Mouse (Mus musculus): ENCODE data around the gene Stk32c.

Gene Stk32c

DNA sequence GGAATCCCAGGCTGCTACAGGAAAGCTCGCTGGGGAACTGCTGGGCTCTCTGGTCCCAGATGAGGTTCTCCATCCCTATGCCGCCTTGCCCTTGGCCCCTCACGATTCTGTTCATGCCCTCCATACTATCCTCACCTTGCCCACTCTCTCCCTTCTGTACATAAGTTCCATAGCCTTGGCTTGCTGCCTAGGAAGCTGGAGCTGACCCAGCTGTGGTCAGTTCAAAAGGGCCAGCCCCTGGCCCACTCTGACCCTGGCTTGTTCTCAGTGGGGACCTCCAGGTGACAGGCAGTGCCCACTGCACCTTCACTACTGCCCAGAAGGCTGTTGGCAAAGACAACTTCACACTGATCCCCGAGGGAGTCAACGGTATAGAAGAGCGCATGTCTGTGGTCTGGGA, 116.7 kb downstream of the Stk32c start:
- no peak for DNase-seq (ENCODE audit: extremely low read depth, low read depth, low spot score)

DNA sequence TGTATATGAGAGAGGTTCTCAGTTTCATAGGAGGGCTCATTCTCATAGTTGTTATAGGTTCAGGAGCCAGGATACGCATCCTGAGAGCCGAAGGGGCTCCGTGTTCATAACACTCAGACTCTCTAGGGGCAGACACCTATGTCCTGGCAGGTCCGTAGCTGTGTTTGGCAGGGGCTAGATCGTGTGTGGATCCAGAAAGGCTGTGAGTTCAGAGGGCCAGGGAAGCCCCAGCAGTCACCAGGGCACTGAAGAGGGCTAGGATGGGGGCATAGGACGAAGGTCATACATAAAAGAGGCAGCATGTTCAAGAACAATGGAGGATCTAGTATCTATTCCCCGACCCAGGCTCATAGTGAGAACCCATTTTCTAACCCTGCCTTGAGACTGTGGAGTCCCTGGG, 117.8 kb downstream of the Stk32c start:
- no peak for DNase-seq (ENCODE audit: extremely low read depth, low read depth, low spot score)

DNA sequence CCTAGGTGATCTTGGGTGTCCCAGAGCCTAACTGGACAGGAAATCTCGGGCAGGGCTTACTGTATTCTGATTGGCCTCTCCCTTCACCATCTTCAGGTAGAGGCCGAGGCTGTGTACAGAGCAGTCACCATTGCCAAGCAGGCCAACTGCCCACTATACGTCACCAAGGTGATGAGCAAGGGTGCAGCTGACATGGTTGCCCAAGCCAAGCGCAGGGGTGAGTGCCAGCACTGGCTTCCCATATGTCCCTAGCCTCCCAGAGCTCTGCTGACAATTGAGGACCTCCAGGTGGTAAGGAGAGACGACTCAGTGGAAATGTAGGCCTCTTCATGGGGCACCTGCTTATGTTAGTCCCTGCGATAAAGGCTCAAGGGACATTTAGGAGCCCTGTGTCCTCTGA, 118.3 kb downstream of the Stk32c start:
- no peak for DNase-seq (ENCODE audit: extremely low read depth, low read depth, low spot score)

DNA sequence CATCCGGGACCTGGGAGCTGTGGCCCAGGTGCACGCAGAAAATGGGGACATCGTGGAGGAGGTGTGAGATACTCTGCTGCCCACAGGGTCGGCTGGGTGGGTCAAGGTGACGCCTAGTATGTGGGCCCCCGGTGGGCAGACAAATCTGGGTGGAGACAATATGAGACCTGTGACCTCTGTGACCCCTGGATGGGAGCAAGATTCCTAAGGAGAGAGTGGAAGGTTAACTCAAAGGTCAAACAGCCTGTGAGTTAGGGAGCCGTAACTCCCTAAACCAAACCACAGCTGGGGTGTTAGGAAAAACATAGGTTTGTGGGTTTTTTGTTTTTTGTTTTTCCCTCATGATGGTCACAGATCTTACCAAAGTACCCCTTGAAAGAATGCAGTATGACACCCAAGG, 119.3 kb downstream of the Stk32c start:
- DNase-seq (ENCODE audit: extremely low read depth, low read depth, low spot score), result no peak

DNA sequence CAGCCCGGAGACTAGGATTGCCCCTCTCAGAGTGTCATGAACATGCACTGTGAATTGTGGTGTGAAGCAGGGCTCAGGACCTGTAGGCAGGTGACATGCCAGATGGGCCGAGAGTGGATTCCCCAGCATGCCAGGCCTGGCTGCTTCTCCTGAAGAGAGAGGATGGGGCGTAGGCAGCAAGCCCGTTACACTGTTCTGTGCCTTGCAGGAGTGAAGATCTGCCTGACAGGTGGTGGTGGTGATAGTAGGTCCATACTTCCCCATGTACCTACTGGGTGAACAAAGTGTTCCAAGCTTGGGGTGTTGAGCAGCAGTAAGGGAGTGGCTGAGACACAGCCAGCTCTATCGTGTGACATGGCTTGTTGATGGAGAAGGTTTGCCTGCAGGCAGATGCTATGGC, 120.0 kb downstream of the Stk32c start:
- DNase-seq (ENCODE audit: extremely low read depth, low read depth, low spot score), result no peak

DNA sequence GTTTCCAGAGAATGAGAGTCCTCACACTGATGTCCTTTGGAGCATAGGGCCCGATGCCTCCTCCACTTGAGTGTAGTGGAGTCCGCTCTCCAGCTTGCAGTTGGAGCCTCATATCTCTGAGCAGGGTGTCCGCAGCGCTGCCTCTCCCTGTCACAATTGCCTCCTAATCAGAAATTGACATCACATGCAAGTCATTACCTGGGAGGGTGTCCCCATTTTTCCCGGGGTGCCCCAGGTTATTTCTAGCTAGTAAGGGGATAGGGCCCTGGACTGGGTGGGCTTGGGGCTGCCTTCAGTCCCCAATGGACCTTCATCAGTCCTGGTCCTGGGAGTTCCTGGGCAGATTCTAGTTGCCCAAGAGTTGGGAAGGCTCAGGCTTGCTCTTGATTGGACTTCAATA, 120.4 kb downstream of the Stk32c start:
- no peak for DNase-seq (ENCODE audit: extremely low read depth, low read depth, low spot score)

DNA sequence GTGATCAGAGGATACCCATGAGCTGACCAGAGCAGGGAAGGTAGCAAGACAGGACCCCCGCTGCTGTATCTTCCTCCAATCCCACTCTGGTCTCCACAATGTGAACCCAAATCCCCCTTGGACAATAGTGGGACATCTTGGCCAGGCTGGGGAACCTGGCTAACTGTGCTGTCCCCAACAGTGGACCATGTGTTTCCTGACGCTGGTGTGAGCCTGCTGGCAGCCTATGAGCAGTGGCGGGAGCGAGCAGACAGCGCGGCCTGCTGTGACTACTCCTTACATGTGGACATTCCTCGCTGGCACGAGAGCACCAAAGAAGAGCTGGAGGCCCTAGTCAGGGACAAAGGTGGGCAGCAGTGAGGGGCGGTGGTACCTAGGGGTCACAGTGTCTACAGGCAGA, 121.4 kb downstream of the Stk32c start:
- no peak for DNase-seq (ENCODE audit: extremely low read depth, low read depth, low spot score)

DNA sequence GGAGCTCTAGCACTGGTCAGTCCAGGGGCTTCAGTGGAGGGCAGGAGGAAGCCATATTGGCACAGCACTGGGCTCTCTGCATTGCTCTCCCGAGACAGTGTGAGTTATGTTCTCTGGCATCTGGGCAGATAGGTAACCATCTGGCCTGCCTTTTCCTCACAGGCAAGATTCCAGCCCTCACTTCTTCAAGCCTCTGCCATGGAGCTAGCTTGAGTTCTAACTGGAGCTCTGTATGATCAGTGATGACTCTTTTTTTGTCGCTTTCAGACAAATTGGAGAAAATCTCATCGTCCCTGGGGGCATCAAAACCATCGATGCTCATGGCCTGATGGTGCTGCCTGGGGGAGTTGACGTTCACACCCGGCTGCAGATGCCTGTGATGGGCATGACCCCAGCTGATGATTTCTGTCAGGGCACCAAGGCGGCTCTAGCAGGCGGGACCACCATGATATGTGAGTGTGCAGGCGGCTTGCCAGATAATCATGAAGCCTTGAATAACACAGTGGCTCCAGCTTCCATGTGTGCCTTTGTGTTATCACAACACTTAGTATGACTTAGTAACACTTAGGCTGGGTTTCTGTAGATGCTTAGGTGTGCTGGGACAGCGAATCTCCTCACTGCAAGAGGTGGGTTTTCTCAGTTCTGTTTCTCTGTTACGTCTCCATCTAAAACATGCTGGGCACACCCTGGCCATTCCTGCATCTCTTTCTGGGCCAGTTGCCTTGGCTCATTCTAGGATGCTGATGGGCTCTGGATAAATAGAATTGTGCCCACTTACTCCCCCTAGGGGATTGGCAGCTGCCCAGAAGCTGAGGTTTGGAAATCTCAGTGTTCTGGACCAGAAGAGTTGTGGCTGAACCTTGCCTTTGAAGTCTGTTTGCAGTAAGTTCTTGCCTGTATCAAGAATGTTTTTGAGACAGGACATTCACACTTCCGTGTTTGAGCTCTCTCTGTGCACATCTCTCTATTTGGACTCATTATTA, 122.9 kb downstream of the Stk32c start:
- no peak for DNase-seq (ENCODE audit: extremely low read depth, low read depth, low spot score)

DNA sequence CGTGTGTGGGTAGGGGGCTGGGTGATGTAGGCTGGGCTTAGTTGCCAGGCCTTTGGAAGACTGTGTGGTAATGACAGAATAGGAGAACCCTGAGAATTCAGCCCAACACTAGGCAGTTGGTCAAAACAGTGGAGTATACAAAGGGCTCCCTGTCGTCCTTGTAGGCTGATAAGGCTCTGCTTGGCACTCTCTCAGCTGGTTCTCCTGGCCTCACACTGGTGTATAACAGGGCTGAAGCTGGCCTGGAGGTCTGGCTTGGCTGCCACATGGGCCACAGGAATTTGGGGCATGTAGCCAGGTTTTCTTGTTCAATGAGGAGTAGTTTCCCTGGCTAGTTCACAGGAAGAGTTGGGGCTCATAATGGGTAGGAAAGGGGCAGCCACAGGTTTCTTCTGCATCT, 125.3 kb downstream of the Stk32c start:
- DNase-seq (ENCODE audit: extremely low read depth, low read depth, low spot score), result no peak

DNA sequence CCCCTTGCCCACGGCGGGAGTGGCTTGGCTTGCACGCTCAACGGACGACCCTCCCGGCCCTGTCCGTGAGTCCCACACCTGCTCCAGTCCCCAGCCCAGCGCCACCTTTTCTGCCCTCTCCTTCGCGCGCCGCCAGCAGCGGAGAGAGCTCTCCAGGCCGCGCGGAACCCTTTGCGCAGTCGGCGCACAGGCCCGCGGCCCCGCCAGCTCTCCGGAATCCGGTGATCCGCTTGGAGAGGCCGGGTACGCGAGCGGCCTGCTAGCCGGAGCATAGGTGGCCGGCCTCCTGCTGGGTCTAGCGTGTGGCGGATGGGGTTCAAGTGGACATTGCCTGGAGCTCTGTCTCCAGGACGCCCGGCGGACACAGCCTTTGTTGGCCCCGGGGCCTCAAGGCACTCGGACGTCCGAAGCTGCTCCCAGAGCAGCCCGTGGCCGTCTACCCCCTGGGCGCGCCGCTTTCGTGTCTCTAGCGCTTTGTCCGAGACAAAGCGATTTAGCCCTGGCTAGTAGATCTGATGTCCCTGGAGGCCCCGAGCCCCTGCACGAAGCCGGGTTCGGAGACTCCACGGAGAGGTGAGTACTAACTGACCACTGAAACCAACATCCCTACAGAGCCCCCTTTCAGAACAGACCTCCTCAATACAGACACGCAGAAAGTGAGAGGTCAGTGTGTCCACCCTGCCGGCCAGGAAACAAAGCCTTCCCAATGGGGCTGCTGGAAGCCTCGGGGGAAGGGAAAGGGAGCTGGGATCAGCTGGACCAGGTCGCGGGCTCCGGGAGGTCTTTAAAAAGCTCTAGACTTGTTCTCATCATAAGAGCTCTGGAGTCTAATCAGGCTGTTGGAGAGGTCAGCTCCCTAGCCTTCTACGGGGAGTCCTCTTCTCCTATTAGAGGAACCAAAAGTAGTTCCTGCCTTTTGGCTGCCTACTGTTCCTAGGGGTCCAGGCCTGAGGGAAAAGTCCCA, 126.6 kb downstream of the Stk32c start:
- DNase-seq (ENCODE audit: extremely low read depth, low read depth, low spot score), result no peak

DNA sequence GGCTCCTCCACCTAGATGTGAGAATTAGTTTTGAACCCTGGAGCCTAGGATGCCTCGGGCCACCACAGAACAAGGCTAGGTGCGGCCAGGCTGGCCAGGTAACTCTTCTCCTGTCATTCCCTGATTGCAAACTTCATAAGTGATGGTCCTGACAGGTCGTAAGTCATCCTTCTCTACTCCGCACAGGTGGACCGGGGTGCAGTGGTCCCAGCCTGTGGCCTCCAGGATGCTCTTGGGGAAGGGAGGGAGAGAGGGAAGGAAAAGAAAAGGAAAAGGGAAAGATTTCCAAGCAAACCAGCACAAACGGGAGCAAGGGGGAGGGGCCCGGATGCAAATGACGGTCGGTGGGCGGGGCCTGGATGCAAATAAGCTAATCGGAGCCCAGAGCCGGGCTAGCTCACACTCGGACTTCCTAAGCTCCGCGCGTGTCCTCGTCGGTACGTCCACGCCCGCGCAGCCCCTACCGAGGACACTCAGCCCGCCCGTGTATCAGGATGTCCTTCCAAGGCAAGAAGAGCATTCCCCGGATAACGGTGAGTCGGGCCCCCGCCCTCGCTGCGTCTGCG, 127.4 kb downstream of the Stk32c start, which contains the start of gene Dpysl4:
Gene Dpysl4, plus strand, starts transcription at position 373 of the 566 bp plus-strand sequence.
- DNase-seq (ENCODE audit: extremely low read depth, low read depth, low spot score), result no peak

DNA sequence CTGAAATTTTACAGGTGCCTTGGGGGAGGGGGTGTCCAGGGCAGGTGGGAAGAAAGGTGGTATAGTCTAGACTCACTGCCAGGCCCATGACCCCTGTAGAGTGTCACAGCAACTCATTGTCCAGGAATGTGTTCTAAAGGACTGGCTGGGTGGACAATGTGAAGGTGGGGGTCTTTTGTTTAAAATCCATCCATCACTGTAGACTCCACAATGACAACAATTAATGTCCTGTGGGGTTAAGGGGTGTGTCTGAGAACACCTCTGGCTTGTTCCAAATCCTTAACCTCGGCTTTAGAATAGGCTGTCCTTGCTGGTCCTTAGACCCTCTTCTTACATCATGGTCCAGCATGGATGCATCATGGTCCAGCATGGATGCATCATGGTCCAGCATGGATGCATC, 128.8 kb downstream of the Stk32c start:
- DNase-seq (ENCODE audit: extremely low read depth, low read depth, low spot score), result no peak

DNA sequence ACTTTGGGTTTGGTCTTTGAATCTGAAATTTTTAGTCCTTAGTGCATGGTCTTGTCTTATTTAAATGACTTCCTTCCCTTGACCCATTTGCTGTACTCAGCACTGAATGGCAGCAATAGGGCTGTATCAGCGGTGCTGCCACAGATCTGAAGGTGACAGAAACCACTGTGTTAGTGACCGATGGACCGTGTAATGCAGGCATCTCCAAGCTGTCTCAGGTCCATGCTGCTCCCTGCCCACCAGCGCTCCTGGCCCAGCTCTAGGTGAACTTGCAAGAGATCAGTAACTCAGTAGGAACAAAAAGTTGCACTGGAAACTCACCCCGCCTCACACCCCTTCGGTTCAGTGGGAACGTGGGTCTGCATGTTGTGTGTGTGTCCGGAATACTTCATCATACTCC, 130.8 kb downstream of the Stk32c start:
- DNase-seq (ENCODE audit: extremely low read depth, low read depth, low spot score), result no peak

DNA sequence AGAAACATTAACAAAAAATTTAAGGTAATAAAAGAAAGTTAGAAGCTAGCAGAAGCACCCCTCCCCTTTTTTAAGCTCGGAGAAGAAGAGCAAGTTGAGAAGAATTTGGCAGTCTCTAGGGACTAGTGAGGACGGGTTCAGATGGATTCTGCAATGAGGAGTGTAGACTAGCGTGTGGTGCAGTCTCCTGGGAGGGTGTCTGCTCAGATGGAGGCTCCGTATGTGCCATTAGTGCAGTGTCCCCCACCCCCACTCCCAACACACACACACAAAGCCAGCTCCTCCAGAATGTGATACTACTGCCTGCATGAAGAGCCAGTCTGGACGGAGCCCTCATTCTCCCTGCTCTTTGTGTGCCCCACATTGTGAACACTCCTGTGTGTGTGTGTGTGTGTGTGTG, 131.9 kb downstream of the Stk32c start:
- no peak for DNase-seq (ENCODE audit: extremely low read depth, low read depth, low spot score)

DNA sequence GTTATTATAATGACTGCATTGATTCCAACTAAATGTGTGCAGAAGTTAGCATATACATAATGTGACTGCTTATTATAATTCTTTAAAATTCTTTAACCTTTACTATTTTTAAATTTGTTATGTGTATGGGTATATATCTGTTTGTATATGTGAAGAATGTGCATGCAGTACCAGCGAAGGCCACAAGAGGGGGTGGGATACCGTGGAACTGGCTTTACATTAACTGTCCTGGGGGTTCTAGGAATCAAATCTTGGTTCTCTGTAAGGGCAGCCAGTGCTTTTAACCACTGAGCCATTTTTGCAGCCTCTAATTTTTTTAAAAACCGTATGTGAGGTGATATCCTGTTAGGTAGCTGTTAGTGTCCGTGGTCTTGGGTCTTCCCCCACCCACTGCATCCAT, 132.4 kb downstream of the Stk32c start:
- no peak for DNase-seq (ENCODE audit: extremely low read depth, low read depth, low spot score)

DNA sequence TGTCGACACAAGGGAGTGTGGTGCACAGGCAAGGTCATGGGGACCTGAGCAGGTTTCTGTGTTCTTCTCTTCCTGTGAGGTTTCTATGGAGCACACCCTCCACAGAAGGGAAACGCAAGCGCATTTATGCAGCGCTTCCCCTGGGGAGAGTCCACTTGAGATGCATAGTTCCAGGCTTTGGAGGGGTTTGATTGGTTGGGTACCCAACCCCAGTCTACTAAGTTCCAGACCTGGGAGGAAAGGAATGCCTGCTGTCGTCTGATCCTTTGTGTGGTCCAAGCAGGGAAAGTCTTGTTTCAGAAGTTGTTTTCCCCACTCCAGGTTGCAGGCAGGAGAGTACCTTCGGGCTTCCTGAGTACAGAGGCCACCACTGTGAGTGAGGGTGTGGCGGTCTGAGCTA, 134.0 kb downstream of the Stk32c start:
- DNase-seq (ENCODE audit: extremely low read depth, low read depth, low spot score), result no peak

DNA sequence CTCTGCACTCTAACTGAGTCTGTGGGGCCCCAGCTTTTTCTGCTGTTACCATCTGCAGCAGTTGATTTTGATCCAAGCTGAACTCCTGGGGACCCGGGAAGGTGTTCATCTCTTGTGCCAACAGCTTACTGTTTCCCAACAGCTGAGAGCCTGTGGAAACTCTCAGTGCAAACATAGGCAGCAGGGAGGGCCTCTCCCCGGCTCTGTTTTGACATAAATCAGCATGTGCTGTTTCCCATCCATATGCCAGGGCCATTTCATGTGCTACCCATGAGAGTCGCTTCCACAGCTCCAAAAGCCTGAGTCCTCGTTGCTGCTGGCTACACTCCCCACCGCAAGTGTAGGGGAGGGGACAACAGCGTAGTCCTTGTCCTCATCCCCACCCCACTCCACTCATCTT, 134.9 kb downstream of the Stk32c start:
- no peak for DNase-seq (ENCODE audit: extremely low read depth, low read depth, low spot score)

DNA sequence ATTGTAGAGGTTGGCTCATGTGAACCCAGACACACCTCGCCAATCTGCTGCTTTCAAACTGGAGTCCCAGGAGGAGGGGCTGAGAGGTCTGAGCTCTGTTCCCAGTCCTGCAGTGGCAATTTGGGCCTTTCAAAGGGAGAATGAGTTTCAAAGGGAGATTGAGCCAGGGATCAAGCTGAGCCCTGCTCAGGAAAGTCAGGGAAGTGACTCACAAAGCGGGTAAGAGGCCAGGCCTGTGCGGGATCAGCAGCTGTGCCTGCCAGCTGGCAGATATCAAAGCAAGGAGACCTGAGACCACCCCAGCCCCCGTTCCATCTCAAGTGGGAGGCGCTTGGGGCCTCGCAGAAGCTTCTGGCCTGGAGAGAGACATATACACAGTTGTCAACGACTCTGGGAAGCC, 135.8 kb downstream of the Stk32c start:
- no peak for DNase-seq (ENCODE audit: extremely low read depth, low read depth, low spot score)

DNA sequence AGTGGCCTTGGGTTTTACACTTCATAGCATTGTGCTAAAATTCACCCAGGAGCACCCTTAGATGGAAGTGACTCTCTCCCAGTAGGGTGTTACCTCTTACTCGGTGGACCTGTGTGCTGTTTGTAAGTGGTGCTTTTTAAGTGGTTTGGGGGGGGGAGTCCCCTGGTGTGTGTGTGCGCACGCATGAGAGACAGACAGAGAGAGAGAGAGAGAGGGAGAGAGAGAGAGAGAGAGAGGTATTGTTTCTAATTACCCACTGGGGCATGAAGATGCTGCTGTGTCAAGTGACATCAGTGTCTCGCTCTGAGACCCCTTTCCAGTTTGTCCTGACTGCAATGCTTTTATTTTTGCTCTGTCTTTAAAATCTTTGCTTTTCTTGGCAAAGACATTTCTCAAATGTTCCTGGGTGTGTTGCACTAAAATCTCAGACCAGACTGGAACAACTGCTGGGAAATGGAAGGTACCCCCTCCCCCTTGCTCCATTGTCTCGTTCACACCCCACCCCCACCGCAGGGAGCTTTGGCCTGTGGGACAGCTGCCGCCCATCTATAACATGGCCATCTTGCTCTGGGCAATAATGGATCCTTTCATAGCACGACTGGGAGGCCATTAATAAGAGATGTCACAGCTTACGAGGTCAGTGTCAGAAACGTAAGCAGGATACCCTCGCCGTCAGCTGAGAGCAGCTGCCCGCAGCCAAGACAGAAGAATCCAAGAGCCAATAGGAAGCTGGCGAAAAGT, 137.9 kb downstream of the Stk32c start:
- no peak for DNase-seq (ENCODE audit: extremely low read depth, low read depth, low spot score)

DNA sequence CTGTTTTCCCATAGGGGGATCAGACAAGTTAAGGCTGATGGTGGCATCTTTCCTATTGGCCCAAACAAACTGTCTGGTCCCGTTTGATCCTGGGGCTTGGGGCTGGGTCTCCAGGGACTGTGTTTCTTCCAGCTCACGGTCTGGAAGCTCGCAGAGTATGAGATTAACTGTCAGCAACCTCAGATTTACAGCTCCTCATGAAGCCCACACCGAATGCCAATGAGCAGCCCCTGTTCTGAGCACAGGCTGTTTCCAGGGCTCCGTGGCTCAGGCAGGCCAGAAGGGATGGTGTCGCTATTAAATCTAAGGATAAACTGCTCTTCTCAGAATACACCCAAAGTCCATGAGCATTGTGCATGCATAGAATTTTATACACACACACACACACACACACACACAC, 138.9 kb downstream of the Stk32c start:
- no peak for DNase-seq (ENCODE audit: extremely low read depth, low read depth, low spot score)

DNA sequence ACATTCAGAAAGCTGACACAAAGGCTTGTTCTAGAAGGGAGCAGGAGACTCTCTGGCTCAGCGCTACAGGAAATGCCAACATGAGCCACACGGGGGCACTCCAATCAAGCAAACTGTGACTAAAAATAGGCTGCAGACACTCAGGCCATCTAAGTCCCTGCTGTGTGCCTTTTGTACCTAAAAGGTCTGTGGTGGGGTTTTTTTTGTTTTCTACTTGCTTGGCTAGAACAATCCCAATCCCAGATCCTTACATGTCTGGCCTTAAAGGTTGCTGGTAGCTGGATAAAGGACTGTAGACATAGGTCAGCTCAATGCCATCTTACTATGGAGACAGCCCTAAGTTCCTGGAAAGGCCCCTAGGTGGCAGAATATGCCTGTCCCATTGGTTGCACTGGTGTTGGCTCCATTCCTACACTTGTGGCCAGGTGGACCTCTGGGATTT, 144.9 kb downstream of the Stk32c start:
- DNase-seq (ENCODE audit: extremely low read depth, low read depth, low spot score), result no peak

All from fat pad, adult 2 months (tissue).